Mouse (Mus musculus) limb, embryonic 12.5 days (tissue): ENCODE measurements around the gene Sema3g. TPM values are rescaled to one million over a fixed set of nuclear protein-coding genes. Genes with fewer than 3 reads are reported as not detected.

Experiments used
- ATAC-seq: fragments of 200-750 bp; cut with Nextera tagmentation; 2 replicates; pipeline ENCODE4 v1.8.0; 2017; ENCODE audit warnings: low read depth, moderate TSS enrichment; ENCODE audit not compliant: insufficient number of reproducible peaks, insufficient read depth, low FRiP score, low TSS enrichment
- H3K27ac ChIP-seq: fragments of 300-500 bp; sonication (generic); 2 replicates; pipeline ENCODE4 v1.5.1; 2016; ENCODE audit warnings: mild to moderate bottlenecking, moderate library complexity
- H3K27me3 ChIP-seq: fragments of 300-500 bp; sonication (generic); 2 replicates; pipeline ENCODE4 v1.6.1; 2016; ENCODE audit warnings: mild to moderate bottlenecking, moderate library complexity
- H3K36me3 ChIP-seq: fragments of 300-500 bp; sonication (generic); 2 replicates; pipeline ENCODE4 v1.6.1; 2016; ENCODE audit warnings: mild to moderate bottlenecking, moderate library complexity
- H3K4me1 ChIP-seq: fragments of 300-500 bp; sonication (generic); replicated peaks from 2 replicates; pipeline ENCODE4 v1.6.1; 2016
- H3K4me2 ChIP-seq: fragments of 300-500 bp; sonication (generic); 2 replicates; pipeline ENCODE4 v1.6.1; 2016; ENCODE audit warnings: mild to moderate bottlenecking, moderate library complexity
- H3K4me3 ChIP-seq: fragments of 300-500 bp; sonication (generic); replicated peaks from 2 replicates; pipeline ENCODE4 v1.5.1; 2016; ENCODE audit warnings: mild to moderate bottlenecking
- H3K9ac ChIP-seq: fragments of 300-500 bp; sonication (generic); replicated peaks from 2 replicates; pipeline ENCODE4 v1.6.1; 2016; ENCODE audit warnings: mild to moderate bottlenecking, moderate library complexity
- H3K9me3 ChIP-seq: fragments of 300-500 bp; sonication (generic); 2 replicates; pipeline ENCODE4 v1.6.1; 2016; ENCODE audit warnings: mild to moderate bottlenecking, moderate library complexity
- WGBS: fragments of 180-500 bp; shearing (Covaris S2); methylation state at CpG from one replicate; pipeline ENCODE4 v1.1.7; 2016; 5-methylcytosine and 5-hydroxymethylcytosine counted together
- polyA plus RNA-seq: library from polyadenylated mRNA; unstranded; fragments of >200 nt; fragmentation: Nextera tagmentation; extraction: Ambion mirVana; gene quantifications from 2 replicates; pipeline ENCODE4 v1.2.1, GENCODE M21; 2016

Sema3g gene
- 0.58 and 0.84 TPM in 2 replicates for polyA plus RNA-seq

DNA sequence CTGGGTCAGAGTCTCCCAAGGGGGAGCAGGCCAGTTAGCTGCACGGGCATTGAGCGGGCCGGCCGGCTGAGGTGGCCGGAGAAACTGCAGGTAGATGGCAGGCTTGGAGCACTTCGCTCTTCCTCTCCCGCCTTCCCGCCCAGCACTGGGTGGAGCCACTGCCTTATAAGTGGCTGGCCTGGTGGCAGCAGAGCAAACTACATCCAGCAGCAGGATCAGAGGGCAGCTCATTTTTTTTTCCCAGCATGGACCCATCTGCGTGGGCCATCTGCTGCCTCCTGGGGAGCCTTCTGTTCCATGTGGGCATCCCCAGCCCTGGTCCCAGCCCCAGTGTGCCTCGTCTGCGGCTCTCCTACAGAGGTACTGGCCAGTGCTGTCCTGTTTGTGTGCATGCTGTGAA lies at the start of gene Sema3g:
TSS of gene Sema3g (plus strand) at position 195 of the 400 bp plus-strand sequence.
- peak; percentile 52; the same call in 1 of the 2 replicates for ATAC-seq
- Histone ChIP-seq H3K4me3 (no peak within 1 kb of the TSS; the same call in 1 of the 2 replicates), H3K4me1 (peaks cover 22% of the 10 kb centered on the region), H3K27ac (no peak within 1 kb of the TSS), H3K36me3 (no peaks in the 10 kb centered on the region), H3K9me3 (no peaks in the 10 kb centered on the region), H3K27me3 (no peaks in the 10 kb centered on the region; the same call in 1 of the 2 replicates), H3K4me2 (peak within 1 kb of the TSS; percentile 36), H3K9ac (peak within 1 kb of the TSS; percentile 23; the same call in 1 of the 2 replicates)
- WGBS, result 6% methylated on average over 11 of the region's 11 CpGs

DNA sequence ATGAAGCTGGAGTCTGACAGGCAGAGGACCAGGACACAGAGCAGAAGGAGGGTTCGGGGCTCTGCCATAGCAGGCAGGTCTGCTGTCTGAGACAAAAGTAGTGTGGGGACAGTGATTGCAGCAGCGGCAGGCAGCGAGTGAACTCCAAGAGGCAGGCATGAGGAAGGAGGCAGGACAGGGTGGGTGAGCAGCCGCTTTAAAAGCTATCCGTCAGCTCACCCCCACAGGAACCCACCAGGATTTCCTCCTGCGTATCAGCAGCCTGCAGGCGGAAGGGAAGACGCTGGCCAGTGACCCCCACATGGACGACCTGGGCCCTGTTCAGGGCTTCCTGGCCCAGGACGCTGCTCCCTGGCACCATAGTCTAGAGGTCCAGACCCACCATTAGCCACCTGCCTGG lies 49.2 kb upstream of the Sema3g start, which contains the start of gene Stab1:
TSS of gene Stab1 (minus strand) at position 217 of the 400 bp plus-strand sequence.
- Histone ChIP-seq H3K27ac (peak within 1 kb of the TSS; percentile 31; the same call in 1 of the 2 replicates), H3K9me3 (no peaks in the 10 kb centered on the region), H3K36me3 (peaks cover 36% of the 10 kb centered on the region), H3K27me3 (no peaks in the 10 kb centered on the region), H3K4me2 (no peak within 1 kb of the TSS), H3K9ac (no peak within 1 kb of the TSS; the same call in 1 of the 2 replicates), H3K4me1 (peaks cover 28% of the 10 kb centered on the region), H3K4me3 (peak within 1 kb of the TSS; percentile 10)
- 42% methylated on average over 10 of the region's 10 CpGs for WGBS
- no peak for ATAC-seq

- Histone ChIP-seq H3K36me3 (peaks cover 46% of the 10 kb centered on the region), H3K9ac (no peak overlapping the region), H3K4me1 (peaks cover 28% of the 10 kb centered on the region), H3K4me2 (no peak overlapping the region), H3K27me3 (no peaks in the 10 kb centered on the region), H3K4me3 (no peak overlapping the region), H3K9me3 (no peaks in the 10 kb centered on the region), H3K27ac (no peak overlapping the region)
- WGBS, result 85% methylated on average over 6 of the region's 6 CpGs
- no peak for ATAC-seq
These were observed 48.2 kb upstream of the Sema3g start for GRCm38 (mm10) chr14:31169508-31169907.

GRCm38 (mm10) chr14:31170963-31171362 lies 46.7 kb upstream of the Sema3g start:
- no peak overlapping the region for H3K4me2 ChIP-seq
- WGBS, result 90% methylated on average over 13 of the region's 13 CpGs
- H3K27me3 ChIP-seq, result no peaks in the 10 kb centered on the region
- H3K4me1 ChIP-seq, result peaks cover 23% of the 10 kb centered on the region
- peaks cover 61% of the 10 kb centered on the region for H3K36me3 ChIP-seq
- H3K9me3 ChIP-seq, result no peaks in the 10 kb centered on the region
- H3K4me3 ChIP-seq, result no peak overlapping the region
- no peak overlapping the region for H3K27ac ChIP-seq
- ATAC-seq, result no peak
- H3K9ac ChIP-seq, result no peak overlapping the region

GRCm38 (mm10) chr14:31171386-31171785 lies 46.3 kb upstream of the Sema3g start:
- no peaks in the 10 kb centered on the region for H3K27me3 ChIP-seq
- ATAC-seq, result no peak
- no peak overlapping the region for H3K4me3 ChIP-seq
- peaks cover 19% of the 10 kb centered on the region for H3K4me1 ChIP-seq
- H3K9ac ChIP-seq, result no peak overlapping the region
- no peaks in the 10 kb centered on the region for H3K9me3 ChIP-seq
- no peak overlapping the region for H3K4me2 ChIP-seq
- no peak overlapping the region for H3K27ac ChIP-seq
- peaks cover 65% of the 10 kb centered on the region for H3K36me3 ChIP-seq
- 94% methylated on average over 11 of the region's 11 CpGs for WGBS

- no peak overlapping the region for H3K4me2 ChIP-seq
- WGBS, result 96% methylated on average over 15 of the region's 15 CpGs
- peaks cover 70% of the 10 kb centered on the region for H3K36me3 ChIP-seq
- no peak overlapping the region for H3K4me3 ChIP-seq
- ATAC-seq, result no peak
- H3K9me3 ChIP-seq, result no peaks in the 10 kb centered on the region
- H3K4me1 ChIP-seq, result peaks cover 16% of the 10 kb centered on the region
- H3K9ac ChIP-seq, result no peak overlapping the region
- no peak overlapping the region for H3K27ac ChIP-seq
- no peaks in the 10 kb centered on the region for H3K27me3 ChIP-seq
These were observed 45.8 kb upstream of the Sema3g start for GRCm38 (mm10) chr14:31171821-31172220.

- Histone ChIP-seq H3K4me1 (peaks cover 11% of the 10 kb centered on the region), H3K9me3 (no peaks in the 10 kb centered on the region), H3K36me3 (peaks cover 81% of the 10 kb centered on the region), H3K27me3 (no peaks in the 10 kb centered on the region), H3K9ac (no peak overlapping the region), H3K4me2 (no peak overlapping the region), H3K27ac (no peak overlapping the region), H3K4me3 (no peak overlapping the region)
- no peak for ATAC-seq
- 89% methylated on average over 18 of the region's 18 CpGs for WGBS
These were observed 44.7 kb upstream of the Sema3g start for GRCm38 (mm10) chr14:31172781-31173455.

GRCm38 (mm10) chr14:31173537-31173936 lies 44.1 kb upstream of the Sema3g start:
- H3K9me3 ChIP-seq, result no peaks in the 10 kb centered on the region
- no peak overlapping the region for H3K4me2 ChIP-seq
- H3K9ac ChIP-seq, result no peak overlapping the region
- H3K27ac ChIP-seq, result no peak overlapping the region
- ATAC-seq, result no peak
- H3K27me3 ChIP-seq, result no peaks in the 10 kb centered on the region
- WGBS, result 90% methylated on average over 7 of the region's 7 CpGs
- H3K4me3 ChIP-seq, result no peak overlapping the region
- peaks cover 5% of the 10 kb centered on the region for H3K4me1 ChIP-seq
- peaks cover 86% of the 10 kb centered on the region for H3K36me3 ChIP-seq

DNA sequence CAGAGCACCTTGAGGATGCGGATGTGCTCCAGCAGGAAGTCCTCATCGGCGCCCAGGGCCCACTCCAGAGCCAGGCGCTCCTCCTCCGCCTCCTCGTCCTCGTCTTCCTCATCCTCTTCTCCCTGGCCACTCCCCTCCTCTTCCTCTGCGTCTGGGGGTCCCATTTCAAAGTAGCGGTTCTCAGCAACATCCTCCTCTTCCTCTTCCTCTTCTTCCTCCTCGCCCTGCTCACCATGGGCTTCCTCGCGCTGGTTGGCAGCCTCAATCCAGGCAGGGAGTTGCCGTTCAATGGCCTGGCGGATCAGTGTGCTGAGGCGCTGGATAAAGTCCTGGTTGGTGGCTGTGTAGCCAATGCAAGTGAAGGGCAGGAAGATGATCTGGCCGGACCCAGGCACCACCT lies 40.4 kb upstream of the Sema3g start:
- Histone ChIP-seq H3K9ac (no peak overlapping the region), H3K27me3 (no peaks in the 10 kb centered on the region), H3K4me1 (no peaks in the 10 kb centered on the region), H3K27ac (no peak overlapping the region), H3K9me3 (no peaks in the 10 kb centered on the region), H3K4me2 (no peak overlapping the region), H3K4me3 (no peak overlapping the region), H3K36me3 (peaks cover 99% of the 10 kb centered on the region)
- 93% methylated on average over 16 of the region's 16 CpGs for WGBS
- ATAC-seq, result no peak

DNA sequence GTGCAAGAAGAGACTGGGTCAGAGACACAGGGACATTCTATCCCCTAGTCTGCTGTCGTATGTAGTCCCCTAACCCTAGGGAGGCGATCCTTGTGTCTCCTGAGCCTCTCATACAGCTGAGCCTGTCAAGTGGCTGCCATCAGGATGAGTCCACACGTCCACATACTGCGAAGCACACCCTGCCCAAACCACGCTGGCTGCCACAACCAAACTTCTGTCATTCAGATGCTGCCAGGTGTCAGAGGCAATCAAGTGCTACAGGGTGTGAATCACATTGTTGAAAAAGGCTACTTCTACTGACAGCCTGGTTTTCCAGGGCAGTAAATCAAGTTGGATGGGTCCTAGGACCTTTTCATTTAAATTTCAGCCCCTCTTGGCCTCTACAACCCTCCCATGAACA lies 39.9 kb upstream of the Sema3g start:
- ATAC-seq, result no peak
- H3K9me3 ChIP-seq, result no peaks in the 10 kb centered on the region

DNA sequence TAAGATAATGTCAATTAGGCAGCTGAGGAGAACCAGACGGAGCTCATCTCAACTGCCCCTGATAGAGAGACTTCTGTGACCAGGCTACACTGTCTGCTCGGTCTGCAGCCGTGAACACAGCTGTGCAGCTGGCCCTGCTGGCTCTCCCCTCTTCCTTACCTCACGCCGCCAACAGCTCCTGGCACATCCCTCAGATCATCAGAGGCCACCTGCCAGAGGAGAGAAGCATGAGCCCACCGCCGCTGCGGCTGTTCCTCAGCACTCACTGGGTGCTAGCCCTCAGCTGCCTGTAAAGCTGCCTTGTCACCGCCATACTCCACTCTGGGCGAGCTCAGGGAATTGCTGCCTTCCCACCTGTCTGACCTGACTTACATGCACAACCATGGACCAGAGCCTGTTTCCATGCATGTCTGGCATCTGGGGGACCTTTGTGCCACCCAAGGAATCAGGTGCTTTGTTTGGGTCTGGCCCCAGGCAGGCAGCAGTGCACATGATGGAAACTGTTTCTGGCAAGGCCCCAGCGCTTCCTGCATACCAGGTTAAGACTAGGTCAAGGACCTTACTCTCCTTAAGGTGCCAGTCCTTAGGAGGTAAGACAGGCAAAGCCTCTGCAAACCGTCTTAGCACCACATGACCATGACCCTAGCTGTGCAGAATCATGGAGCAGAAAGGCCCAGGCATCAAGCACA lies 37.8 kb upstream of the Sema3g start:
- Histone ChIP-seq H3K27ac (no peak overlapping the region), H3K9me3 (no peaks in the 10 kb centered on the region), H3K4me1 (no peaks in the 10 kb centered on the region), H3K36me3 (peaks cover 99% of the 10 kb centered on the region), H3K27me3 (no peaks in the 10 kb centered on the region), H3K4me2 (no peak overlapping the region), H3K9ac (no peak overlapping the region), H3K4me3 (no peak overlapping the region)
- no peak for ATAC-seq
- WGBS, result 95% methylated on average over 12 of the region's 12 CpGs

More for the DNA sequence above, 39.9 kb upstream of the Sema3g start:
- Histone ChIP-seq H3K4me3 (no peak overlapping the region), H3K27me3 (no peaks in the 10 kb centered on the region), H3K36me3 (peaks cover 99% of the 10 kb centered on the region), H3K27ac (no peak overlapping the region), H3K4me2 (no peak overlapping the region), H3K4me1 (no peaks in the 10 kb centered on the region), H3K9ac (no peak overlapping the region)
- WGBS, result 91% methylated on average over 5 of the region's 5 CpGs
